Comparison of ENCODE assay signal across 10 mouse cellular contexts in the genomic region with DNA sequence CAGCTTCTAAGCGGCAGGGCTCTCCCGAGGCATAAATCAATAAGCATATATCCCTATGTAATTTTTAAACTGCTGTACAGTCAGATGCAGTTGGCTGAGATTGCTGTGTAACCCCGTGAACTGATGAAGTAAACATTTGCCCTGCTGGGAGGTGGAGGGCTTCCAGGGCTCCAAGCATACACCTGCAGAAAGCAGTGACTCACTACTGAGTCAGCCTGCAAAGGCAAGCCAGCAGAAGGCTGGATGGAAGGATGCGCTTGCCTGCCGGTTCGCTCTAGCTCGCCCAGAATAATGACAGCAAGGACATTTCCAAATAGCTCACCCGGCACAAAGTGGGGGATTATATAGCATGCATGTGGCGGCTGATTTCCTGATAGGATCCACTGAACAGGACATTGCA.
A peak's percentile ranks its signal among the peaks of the same experiment; 100 is the strongest.
DNase-seq lines count a peak whose midpoint lies in the region; ATAC-seq and TF ChIP-seq lines count a peak whose summit lies in the region.
"Had no signal": no experiment of that assay in that cellular context is flagged by ENCODE, and none has a peak within 500 bp of the region (broad histone marks: within the 10 kb centered on the region; RNA-seq: fewer than 3 reads in every experiment).

No protein-coding gene starts in this region.

- peak overlapping the region; percentile 4 for H3K4me3 ChIP-seq in cerebellum, adult 2 months (replicated peaks; ENCODE audit: insufficient read depth, low read depth, low read length)
- H3K4me3 ChIP-seq: heart, embryonic 15.5 days had no signal

- no peak overlapping the region for H3K27ac ChIP-seq in cerebellum, adult 2 months (ENCODE audit: insufficient read depth, low read length)
- H3K27ac ChIP-seq: heart, embryonic 15.5 days; macrophage had no signal

- no peaks in the 10 kb centered on the region; the same call in 1 of the 2 replicates for H3K4me1 ChIP-seq in cerebellum, adult 2 months (ENCODE audit: control insufficient read depth, insufficient read depth, low read length)
- H3K4me1 ChIP-seq: heart, embryonic 15.5 days had no signal

- DNase-seq in layer of hippocampus, adult 9-11 months, result peak; percentile 13
- no peak for DNase-seq in layer of hippocampus, postnatal 25 days (ENCODE audit: extremely low spot score in 1 of 2, low spot score in 1 of 2)
- DNase-seq in cerebellum, adult 2 months, result peak; percentile 60 to 87
- peak; percentile 45 to 52 for DNase-seq in frontal cortex, postnatal 36 days (ENCODE audit: low spot score in 2 of 2)
- peak; percentile 28 to 44 for DNase-seq in right cerebral cortex, postnatal 10 days (ENCODE audit: low spot score in 2 of 2)
- no peak for DNase-seq in adipocyte (ENCODE audit: low spot score)
- DNase-seq: kidney, postnatal 14 days had no signal

- H3K27me3 ChIP-seq in cerebellum, adult 2 months (ENCODE audit: control insufficient read depth, insufficient read depth, low read length), result no peaks in the 10 kb centered on the region
- H3K27me3 ChIP-seq: heart, embryonic 15.5 days had no signal

- no peak for TF ChIP-seq CTCF in cerebellum, adult 2 months (IDR thresholded peaks at IDR 0.05; ENCODE audit: borderline replicate concordance, insufficient read depth, low read depth, low read length)

- WGBS in cerebellum, adult 2 months, result 16% methylated on average over 9 of the region's 9 CpGs

- no peak for TF ChIP-seq POLR2A in cerebellum, adult 2 months (IDR thresholded peaks at IDR 0.05; ENCODE audit: borderline replicate concordance, insufficient read depth, low read length)

- no peak for ATAC-seq in erythroid progenitor cell, adult 5-6 weeks (replicated peaks; ENCODE audit: low FRiP score, poor library complexity, severe bottlenecking)

Comparison
In these comparisons a context has a peak if more than half of its experiments do, and no peak if none do; other contexts are left out.
1. DNase-seq: peak in layer of hippocampus, adult 9-11 months (single experiment), cerebellum, adult 2 months (2 of 2), frontal cortex, postnatal 36 days (2 of 2) and right cerebral cortex, postnatal 10 days (2 of 2); none in layer of hippocampus, postnatal 25 days (0 of 2) and adipocyte (single experiment).